Mouse (Mus musculus): Measurements from ENCODE around the gene Pon2.

GRCm38 (mm10) chr6:5245926-5246325 lies 52.3 kb downstream of the Pon2 start:
- TF ChIP-seq CTCF (IDR thresholded peaks at IDR 0.05; ENCODE audit: low read depth) (no peak), EP300 (IDR thresholded peaks at IDR 0.05; ENCODE audit: low read depth) (no peak)
